Mouse (Mus musculus): ENCODE data around the gene Poln.

DNA sequence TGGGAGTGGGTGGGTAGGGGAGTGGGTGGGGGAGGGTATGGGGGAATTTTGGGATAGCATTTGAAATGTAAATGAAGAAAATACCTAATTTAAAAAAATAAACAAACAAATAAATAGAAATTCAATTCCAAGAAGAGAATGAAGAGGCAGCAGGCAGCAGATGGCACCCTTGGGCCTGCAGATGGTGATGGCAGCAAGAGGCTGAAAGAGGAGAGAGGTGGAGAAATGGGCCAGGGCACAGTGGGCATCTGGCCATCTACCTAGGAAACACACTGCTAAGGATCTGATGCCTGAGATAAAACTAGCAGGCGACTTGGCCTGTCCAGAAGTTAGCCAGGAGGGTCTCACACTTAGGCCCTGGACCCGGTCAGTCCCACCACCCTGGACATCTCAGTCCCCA, 35.7 kb upstream of the Poln start:
- TF ChIP-seq CTCF (IDR thresholded peaks at IDR 0.05; ENCODE audit: control insufficient read depth, insufficient read depth, insufficient read length) (no peak), MAX (IDR thresholded peaks at IDR 0.05) (no peak), USF1 (IDR thresholded peaks at IDR 0.05; ENCODE audit: low read depth) (no peak), MYOD1 (IDR thresholded peaks at IDR 0.05; ENCODE audit: control insufficient read depth, insufficient read length, low read depth) (no peak), FOSL1 (IDR thresholded peaks at IDR 0.05; ENCODE audit: insufficient read depth, low read length, poor library complexity, severe bottlenecking) (no peak)
